21 mouse cellular contexts compared by ENCODE assay signal in the genomic region with DNA sequence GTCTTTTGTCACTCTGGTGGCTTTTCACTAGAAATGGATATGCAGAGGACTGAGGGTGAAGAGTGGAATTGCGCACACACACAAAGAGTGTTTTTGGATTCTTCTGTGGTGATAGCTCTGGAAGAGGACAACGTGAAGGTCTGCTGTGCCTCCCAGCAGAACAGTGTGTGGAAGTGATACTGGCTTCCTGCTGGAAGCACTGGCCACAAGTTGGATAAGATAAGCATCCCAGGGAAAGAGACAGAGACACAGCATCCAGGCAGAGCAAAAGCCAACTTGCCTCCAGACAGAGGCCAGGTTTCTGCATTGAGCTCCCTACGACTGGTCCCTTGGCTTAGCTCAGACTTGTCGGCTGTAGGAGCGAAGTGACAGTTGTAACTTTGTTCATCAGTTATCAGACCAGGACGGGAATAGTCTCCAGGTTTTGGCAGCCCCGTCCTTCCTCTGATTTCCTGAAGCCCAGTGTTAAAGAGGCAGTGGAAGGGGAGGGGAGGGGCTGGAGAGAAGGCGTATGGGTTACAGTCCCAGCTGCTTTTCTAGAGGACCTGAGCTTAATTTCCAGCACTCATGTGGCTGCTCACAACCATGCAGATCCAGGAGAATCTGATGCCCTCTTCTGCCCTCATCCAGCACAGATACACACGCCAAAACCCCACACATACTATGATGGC.
DNase-seq lines count a peak whose midpoint lies in the region; ATAC-seq lines count a peak whose summit lies in the region.
"Had no signal": no experiment of that assay in that cellular context is flagged by ENCODE, and none has a peak within 500 bp of the region (broad histone marks: within the 10 kb centered on the region; RNA-seq: fewer than 3 reads in every experiment).

No protein-coding gene starts in this region.

- no peak overlapping the region for H3K4me3 ChIP-seq in liver, embryonic 16.5 days (ENCODE audit: low read depth, low read length)
- no peak overlapping the region for H3K4me3 ChIP-seq in liver, embryonic 11.5 days (ENCODE audit: low read depth, low read length)
- no peak overlapping the region for H3K4me3 ChIP-seq in midbrain, embryonic 11.5 days (ENCODE audit: low read depth, low read length)
- H3K4me3 ChIP-seq in midbrain, embryonic 14.5 days (replicated peaks; ENCODE audit: low read depth, low read length): no peak overlapping the region
- no peak overlapping the region for H3K4me3 ChIP-seq in heart, embryonic 16.5 days (ENCODE audit: low read length)
- H3K4me3 ChIP-seq: forebrain, embryonic 10.5 days; neural tube, embryonic 15.5 days had no signal

- no peak overlapping the region for H3K4me2 ChIP-seq in liver, embryonic 16.5 days (ENCODE audit: low read depth, low read length)
- no peak overlapping the region for H3K4me2 ChIP-seq in liver, embryonic 11.5 days
- no peak overlapping the region for H3K4me2 ChIP-seq in midbrain, embryonic 11.5 days
- no peak overlapping the region for H3K4me2 ChIP-seq in midbrain, embryonic 14.5 days (ENCODE audit: low read length)
- no peak overlapping the region for H3K4me2 ChIP-seq in heart, embryonic 16.5 days (ENCODE audit: low read depth, low read length)
- H3K4me2 ChIP-seq: hindbrain, embryonic 14.5 days; neural tube, embryonic 15.5 days had no signal

- no peaks in the 10 kb centered on the region for H3K9me3 ChIP-seq in liver, embryonic 16.5 days (replicated peaks; ENCODE audit: control insufficient read depth, low read length)
- H3K9me3 ChIP-seq in liver, embryonic 11.5 days (ENCODE audit: control insufficient read depth, low read length): no peaks in the 10 kb centered on the region
- no peaks in the 10 kb centered on the region for H3K9me3 ChIP-seq in midbrain, embryonic 11.5 days (ENCODE audit: control insufficient read depth, low read length)
- no peaks in the 10 kb centered on the region for H3K9me3 ChIP-seq in midbrain, embryonic 14.5 days (ENCODE audit: control insufficient read depth, low read length)
- H3K9me3 ChIP-seq in heart, embryonic 16.5 days (replicated peaks; ENCODE audit: control insufficient read depth, low read length): no peaks in the 10 kb centered on the region
- H3K9me3 ChIP-seq: forebrain, embryonic 10.5 days; neural tube, embryonic 15.5 days had no signal

- peak; percentile 39; the same call in 1 of the 2 replicates for ATAC-seq in liver, embryonic 16.5 days (ENCODE audit: low read depth)
- ATAC-seq in liver, embryonic 11.5 days (replicated peaks; ENCODE audit: low FRiP score): no peak
- no peak for ATAC-seq in midbrain, embryonic 11.5 days (ENCODE audit: low FRiP score)
- ATAC-seq in midbrain, embryonic 14.5 days (ENCODE audit: low FRiP score, low TSS enrichment): no peak
- peak; percentile 81 for ATAC-seq in heart, embryonic 16.5 days (replicated peaks; ENCODE audit: extremely low read depth, insufficient read depth, low FRiP score)
- ATAC-seq: activated CD4-positive, CD25-positive, alpha-beta regulatory T cell, adult 4 months; forebrain, embryonic 16.5 days; inflammation-experienced regulatory T-cells, adult 6 months had no signal

- no peak overlapping the region for H3K9ac ChIP-seq in liver, embryonic 16.5 days (ENCODE audit: low read depth, low read length)
- no peak overlapping the region for H3K9ac ChIP-seq in liver, embryonic 11.5 days (ENCODE audit: low read depth, low read length)
- H3K9ac ChIP-seq in midbrain, embryonic 11.5 days (ENCODE audit: low read length): no peak overlapping the region
- no peak overlapping the region for H3K9ac ChIP-seq in midbrain, embryonic 14.5 days (replicated peaks; ENCODE audit: low read length)
- H3K9ac ChIP-seq in heart, embryonic 16.5 days (ENCODE audit: low read length): no peak overlapping the region
- H3K9ac ChIP-seq: hindbrain, embryonic 14.5 days; neural tube, embryonic 15.5 days had no signal

- WGBS in liver, embryonic 16.5 days (ENCODE audit: insufficient replicate concordance): 47% methylated on average over 9 of the region's 9 CpGs
- 37% methylated on average over 9 of the region's 9 CpGs for WGBS in liver, embryonic 11.5 days
- WGBS in midbrain, embryonic 11.5 days: 84% methylated on average over 9 of the region's 9 CpGs
- WGBS in midbrain, embryonic 14.5 days: 85% methylated on average over 9 of the region's 9 CpGs
- 30% methylated on average over 9 of the region's 9 CpGs for WGBS in heart, embryonic 16.5 days

- no peaks in the 10 kb centered on the region for H3K27me3 ChIP-seq in liver, embryonic 16.5 days (ENCODE audit: control insufficient read depth, insufficient read depth, low read depth, low read length)
- H3K27me3 ChIP-seq in liver, embryonic 11.5 days (replicated peaks; ENCODE audit: control insufficient read depth, insufficient read depth, low read length): no peaks in the 10 kb centered on the region
- H3K27me3 ChIP-seq in midbrain, embryonic 11.5 days (ENCODE audit: control insufficient read depth, insufficient read depth, low read length): no peaks in the 10 kb centered on the region
- H3K27me3 ChIP-seq in midbrain, embryonic 14.5 days (ENCODE audit: control insufficient read depth, insufficient read depth, low read length): no peaks in the 10 kb centered on the region
- H3K27me3 ChIP-seq in heart, embryonic 16.5 days (ENCODE audit: control insufficient read depth, insufficient read depth, low read length): no peaks in the 10 kb centered on the region
- H3K27me3 ChIP-seq: neural tube, embryonic 15.5 days had no signal

- H3K27ac ChIP-seq in liver, embryonic 16.5 days (ENCODE audit: low read length): no peak overlapping the region
- H3K27ac ChIP-seq in liver, embryonic 11.5 days (ENCODE audit: low read depth, low read length): no peak overlapping the region
- H3K27ac ChIP-seq in midbrain, embryonic 11.5 days (ENCODE audit: low read depth, low read length): no peak overlapping the region
- no peak overlapping the region for H3K27ac ChIP-seq in midbrain, embryonic 14.5 days (replicated peaks; ENCODE audit: low read depth, low read length)
- H3K27ac ChIP-seq in heart, embryonic 16.5 days (ENCODE audit: low read length): peak overlapping the region; percentile 58
- H3K27ac ChIP-seq: forebrain, embryonic 10.5 days; hindbrain, embryonic 14.5 days; macrophage; neural tube, embryonic 15.5 days had no signal

- no peak for DNase-seq in liver, embryonic 11.5 days (ENCODE audit: low spot score)
- DNase-seq in midbrain, embryonic 11.5 days (ENCODE audit: low spot score, missing footprints): peak; percentile 37
- no peak for DNase-seq in midbrain, embryonic 14.5 days
- DNase-seq in left cerebral cortex, postnatal 4 days: no peak
- no peak for DNase-seq in thymus, postnatal 14 days
- DNase-seq: adrenal gland, postnatal 10 days; cerebellum, adult 18-20 months; cerebellum, postnatal 14 days; gastrocnemius, postnatal 10 days; kidney, adult 18-20 months; layer of hippocampus, adult 9-11 months; thymus, adult 2 months had no signal

- intact Hi-C loops in left cerebral cortex, postnatal 4 days (cut with DNase I): no loop called here

- no peaks in the 10 kb centered on the region for H3K36me3 ChIP-seq in liver, embryonic 16.5 days (ENCODE audit: control insufficient read depth, insufficient read depth)
- no peaks in the 10 kb centered on the region for H3K36me3 ChIP-seq in liver, embryonic 11.5 days (ENCODE audit: control insufficient read depth, insufficient read depth, low read length)
- no peaks in the 10 kb centered on the region for H3K36me3 ChIP-seq in midbrain, embryonic 11.5 days (ENCODE audit: control insufficient read depth, insufficient read depth, low read length)
- no peaks in the 10 kb centered on the region for H3K36me3 ChIP-seq in midbrain, embryonic 14.5 days (ENCODE audit: control insufficient read depth, insufficient read depth, low read length)
- H3K36me3 ChIP-seq in heart, embryonic 16.5 days (ENCODE audit: control insufficient read depth, insufficient read depth): no peaks in the 10 kb centered on the region
- H3K36me3 ChIP-seq: forebrain, embryonic 10.5 days; neural tube, embryonic 15.5 days had no signal

- no peaks in the 10 kb centered on the region for H3K4me1 ChIP-seq in liver, embryonic 16.5 days (ENCODE audit: control insufficient read depth, low read depth, low read length)
- H3K4me1 ChIP-seq in liver, embryonic 11.5 days (replicated peaks; ENCODE audit: control insufficient read depth, insufficient read depth, low read length): no peaks in the 10 kb centered on the region; the same call in 1 of the 2 replicates
- no peaks in the 10 kb centered on the region for H3K4me1 ChIP-seq in midbrain, embryonic 11.5 days (ENCODE audit: control insufficient read depth, insufficient read depth, low read length)
- H3K4me1 ChIP-seq in midbrain, embryonic 14.5 days (ENCODE audit: control insufficient read depth, insufficient read depth, low read length): no peaks in the 10 kb centered on the region
- H3K4me1 ChIP-seq in heart, embryonic 16.5 days (ENCODE audit: control insufficient read depth, insufficient read depth, low read length): peaks cover 8% of the 10 kb centered on the region; the same call in 1 of the 2 replicates
- H3K4me1 ChIP-seq: neural tube, embryonic 15.5 days had no signal

Comparison
In these comparisons a context has a peak if more than half of its experiments do, and no peak if none do; other contexts are left out.
1. ATAC-seq: peak in liver, embryonic 16.5 days (single experiment) and heart, embryonic 16.5 days (single experiment); none in liver, embryonic 11.5 days (single experiment), midbrain, embryonic 11.5 days (single experiment) and midbrain, embryonic 14.5 days (single experiment).